Mouse (Mus musculus) kidney, adult 11 months (tissue): ENCODE measurements at regions not wholly inside any gene's neighbourhood (a gene's known extent, or its start where the extent isn't known, plus 50 kb on each side); places are given as distances from the start of the nearest gene placed in this dataset.
A peak's percentile ranks its signal among the peaks of the same experiment; 100 is the strongest.
"Not testable (repeated sequence)": the region's sequence is repeated elsewhere in the genome, so short reads cannot be mapped to it uniquely, and the experiment has no call there.

Source experiments
- DNase-seq: peaks from one replicate; pipeline ENCODE4 v3.0.0; 2022

- no peak for DNase-seq
Measured at GRCm38 (mm10) chrX:17505692-17506091, 66.4 kb downstream of the Fundc1 start.

- DNase-seq, result not testable (repeated sequence)
Measured at GRCm38 (mm10) chrX:17473129-17473528, 99.0 kb downstream of the Fundc1 start.

- peak; percentile 19 for DNase-seq
Measured at GRCm38 (mm10) chrX:17456515-17456914, 115.6 kb downstream of the Fundc1 start.

GRCm38 (mm10) chrX:17415163-17415562, 96.0 kb upstream of the Efhc2 start:
- no peak for DNase-seq

- DNase-seq, result no peak
Measured at GRCm38 (mm10) chrX:17404271-17404670, 85.1 kb upstream of the Efhc2 start.
